Mouse (Mus musculus): Measurements from ENCODE around the gene Dstn. TPM values are rescaled to one million over a fixed set of nuclear protein-coding genes. Genes with fewer than 3 reads are reported as not detected.

Dstn gene
- total RNA-seq, 2 experiments from 2014 or later = 708 to 736 TPM

DNA sequence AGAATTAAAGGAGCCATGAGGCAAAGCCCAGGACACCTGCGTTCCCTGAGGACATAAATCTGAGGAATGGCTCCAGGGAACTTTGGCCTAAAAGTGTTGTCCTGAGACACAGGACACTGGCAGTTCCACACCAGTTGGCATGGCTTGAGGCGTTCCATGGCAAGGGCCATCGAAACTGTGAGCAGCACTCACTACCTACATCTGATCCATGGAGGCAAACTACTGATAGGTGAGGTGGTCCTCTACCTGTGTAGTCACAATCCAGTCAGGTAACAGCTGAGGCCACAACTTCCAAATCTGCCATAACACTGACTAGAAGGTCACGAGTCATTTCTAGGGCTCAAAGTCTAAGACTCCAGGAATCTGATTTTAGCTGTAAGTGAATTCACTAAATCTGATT is 40.6 kb downstream of the Dstn start:
- DNase-seq = no peak

GRCm38 (mm10) chr2:143962192-143962591 is 47.1 kb downstream of the Dstn start:
- no peak for DNase-seq

GRCm38 (mm10) chr2:143963318-143963717 is 48.2 kb downstream of the Dstn start:
- no peak for DNase-seq

DNA sequence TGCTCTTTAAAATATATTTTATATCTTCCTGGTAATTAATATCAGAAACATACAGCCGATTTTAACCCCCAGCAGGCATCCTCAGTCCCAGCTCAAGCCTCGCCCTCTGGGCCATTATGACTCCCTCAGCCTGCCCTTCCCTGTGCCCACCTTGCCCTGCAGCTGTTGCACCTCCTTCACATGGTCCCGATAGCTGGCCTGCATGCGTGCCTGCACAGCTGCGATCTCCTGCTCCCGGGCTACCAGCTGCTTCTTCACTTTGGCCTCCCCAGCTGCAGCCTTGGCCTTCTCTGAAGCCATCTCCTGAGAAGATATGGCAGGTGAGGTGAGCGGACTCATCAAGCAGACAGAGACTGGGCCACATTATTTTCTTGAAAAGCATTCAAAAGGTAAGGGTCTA is 54.1 kb downstream of the Dstn start:
- no peak for DNase-seq

DNA sequence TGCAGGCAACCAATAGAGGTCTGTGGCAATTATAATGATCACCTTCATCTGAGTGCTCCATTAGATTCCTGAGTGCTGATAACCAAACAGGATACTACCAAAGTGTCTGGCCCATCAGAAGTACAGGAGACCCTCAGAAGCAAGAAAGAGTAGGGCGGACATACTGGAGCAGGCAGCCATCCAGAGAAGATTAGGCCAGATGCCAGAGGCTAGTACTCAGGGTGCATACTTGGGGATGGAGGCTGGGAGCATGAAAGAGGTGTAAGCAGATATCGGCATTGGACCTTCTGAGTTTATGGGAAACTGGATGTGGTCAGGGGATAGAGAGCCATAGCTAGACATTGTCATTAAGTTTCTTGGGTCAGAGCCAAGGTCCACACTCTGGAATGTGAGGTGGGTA is 55.7 kb downstream of the Dstn start:
- DNase-seq = no peak

GRCm38 (mm10) chr2:143971887-143972286 is 56.8 kb downstream of the Dstn start:
- DNase-seq = no peak

GRCm38 (mm10) chr2:143973161-143973560 is 58.0 kb downstream of the Dstn start:
- no peak for DNase-seq

- no peak for DNase-seq
These were observed 60.1 kb downstream of the Dstn start for GRCm38 (mm10) chr2:143975146-143975649.

GRCm38 (mm10) chr2:143978444-143979147 is 63.5 kb downstream of the Dstn start:
- no peak for DNase-seq

DNA sequence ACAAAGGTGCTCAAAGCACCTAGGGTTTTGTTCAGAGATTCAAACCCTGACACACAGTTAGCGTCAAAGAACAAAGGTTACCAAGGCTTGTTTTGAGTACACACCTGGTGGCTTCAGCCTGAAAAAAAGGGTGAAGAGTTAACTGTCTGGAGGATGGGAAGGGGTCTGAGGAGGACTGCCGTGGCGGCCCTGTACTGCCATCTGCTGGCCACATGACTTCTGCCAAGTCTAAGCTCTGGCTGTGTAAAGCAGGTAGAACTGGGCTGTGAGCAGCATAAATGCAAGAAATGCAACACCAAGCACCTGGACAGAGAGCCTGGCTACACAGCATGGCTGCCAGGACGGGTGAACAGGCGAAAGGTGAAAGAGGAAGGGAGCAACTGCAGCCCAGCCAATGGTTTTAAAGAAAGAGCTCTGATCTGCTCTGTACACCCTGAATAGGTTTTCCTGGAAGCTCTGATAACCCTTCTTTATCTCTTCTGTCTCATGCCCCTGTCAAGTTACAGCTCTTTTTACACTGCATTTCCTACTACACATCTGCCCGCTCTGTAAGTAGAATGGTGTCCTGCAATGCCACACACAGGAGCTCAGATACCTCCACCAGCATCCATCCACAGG is 65.8 kb downstream of the Dstn start:
- DNase-seq = peak; percentile 81

GRCm38 (mm10) chr2:143982152-143982551 is 67.0 kb downstream of the Dstn start:
- DNase-seq = no peak

DNA sequence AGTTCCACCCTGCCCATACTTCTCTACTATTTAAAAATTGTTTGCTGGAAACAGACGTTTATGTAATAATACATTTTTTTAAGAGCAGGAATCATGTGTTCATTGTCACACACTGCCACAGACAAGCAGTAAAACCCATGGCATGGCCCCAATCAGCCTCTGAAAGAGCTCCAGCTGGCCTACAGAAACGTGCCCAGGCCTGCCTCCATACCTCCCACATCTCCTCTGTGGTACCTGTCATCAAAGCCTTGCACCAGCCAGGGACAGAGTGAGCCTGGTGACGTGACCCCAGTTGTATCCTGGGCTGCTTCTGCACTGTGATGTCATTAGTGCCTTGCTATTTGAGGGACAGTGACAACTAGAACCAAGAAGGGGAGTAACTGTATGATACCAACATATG is 67.8 kb downstream of the Dstn start:
- DNase-seq = no peak

DNA sequence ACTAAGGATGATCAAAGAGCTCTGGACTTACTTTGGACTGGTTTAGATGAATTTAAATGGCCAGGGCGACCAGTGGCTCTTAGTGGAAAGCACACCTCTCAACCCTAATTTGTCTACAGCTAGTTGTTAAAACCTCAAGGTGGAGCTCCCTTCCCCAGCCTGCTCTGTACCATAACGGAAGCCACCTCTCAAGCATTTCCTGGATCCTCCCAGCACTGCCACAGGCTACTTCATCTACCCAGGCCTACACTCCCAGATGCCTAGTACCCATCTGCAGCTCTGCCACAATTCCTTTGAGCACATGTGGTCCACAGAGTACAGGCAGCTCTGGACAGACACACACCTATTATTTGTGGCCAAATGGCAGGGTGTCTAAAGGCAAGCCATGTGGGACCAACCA is 68.4 kb downstream of the Dstn start:
- no peak for DNase-seq

GRCm38 (mm10) chr2:143987485-143987884 is 72.4 kb downstream of the Dstn start:
- DNase-seq = no peak

GRCm38 (mm10) chr2:143988016-143988415 is 72.9 kb downstream of the Dstn start:
- no peak for DNase-seq

DNA sequence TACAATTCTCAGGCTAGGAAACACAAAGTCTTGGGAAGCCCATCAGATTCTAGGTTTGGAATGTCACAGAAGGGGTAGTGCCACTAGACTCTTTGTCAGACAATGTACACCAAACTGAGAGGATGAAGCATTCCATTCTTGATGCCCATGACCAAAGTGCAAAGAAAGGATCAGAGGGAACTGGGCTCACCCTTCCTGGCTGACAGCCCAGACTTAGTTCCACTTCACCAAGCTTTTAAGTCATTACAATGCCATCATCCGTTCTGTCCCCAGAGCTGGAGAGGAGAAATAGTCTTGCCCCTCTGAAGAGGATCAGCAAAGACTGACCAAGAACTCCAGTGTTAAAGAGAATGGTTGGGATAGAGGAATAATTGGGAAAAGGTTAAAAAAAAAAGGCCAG is 75.9 kb downstream of the Dstn start:
- no peak for DNase-seq

GRCm38 (mm10) chr2:143991964-143992672 is 77.0 kb downstream of the Dstn start:
- no peak for DNase-seq

Other genes starting within 250 kb of the Dstn start
- under 1 TPM; 0.98 to 0.99 TPM for gene Bfsp1, start 52.1 kb upstream of the Dstn start, total RNA-seq (2021)
- gene Rrbp1, start 95.9 kb downstream of the Dstn start, total RNA-seq (2021) = 100 to 1,000 TPM; 181 to 182 TPM
- not detected for gene Banf2, start 117.7 kb downstream of the Dstn start, total RNA-seq (2021)

Data from heart, postnatal 4 days (tissue).